Mouse (Mus musculus) liver, postnatal 0 days (tissue): ENCODE results near the gene Pde4dip.

ENCODE experiments used
- CTCF ChIP-seq: sonication (generic); IDR thresholded peaks from 2 replicates; pipeline ENCODE4 v1.5.1; 2016; ENCODE audit warnings: antibody characterized with exemption, low read depth
- EP300 ChIP-seq: IDR thresholded peaks from 2 replicates; pipeline ENCODE4 v1.6.1; 2016; ENCODE audit warnings: antibody characterized with exemption, low read depth, mild to moderate bottlenecking

DNA sequence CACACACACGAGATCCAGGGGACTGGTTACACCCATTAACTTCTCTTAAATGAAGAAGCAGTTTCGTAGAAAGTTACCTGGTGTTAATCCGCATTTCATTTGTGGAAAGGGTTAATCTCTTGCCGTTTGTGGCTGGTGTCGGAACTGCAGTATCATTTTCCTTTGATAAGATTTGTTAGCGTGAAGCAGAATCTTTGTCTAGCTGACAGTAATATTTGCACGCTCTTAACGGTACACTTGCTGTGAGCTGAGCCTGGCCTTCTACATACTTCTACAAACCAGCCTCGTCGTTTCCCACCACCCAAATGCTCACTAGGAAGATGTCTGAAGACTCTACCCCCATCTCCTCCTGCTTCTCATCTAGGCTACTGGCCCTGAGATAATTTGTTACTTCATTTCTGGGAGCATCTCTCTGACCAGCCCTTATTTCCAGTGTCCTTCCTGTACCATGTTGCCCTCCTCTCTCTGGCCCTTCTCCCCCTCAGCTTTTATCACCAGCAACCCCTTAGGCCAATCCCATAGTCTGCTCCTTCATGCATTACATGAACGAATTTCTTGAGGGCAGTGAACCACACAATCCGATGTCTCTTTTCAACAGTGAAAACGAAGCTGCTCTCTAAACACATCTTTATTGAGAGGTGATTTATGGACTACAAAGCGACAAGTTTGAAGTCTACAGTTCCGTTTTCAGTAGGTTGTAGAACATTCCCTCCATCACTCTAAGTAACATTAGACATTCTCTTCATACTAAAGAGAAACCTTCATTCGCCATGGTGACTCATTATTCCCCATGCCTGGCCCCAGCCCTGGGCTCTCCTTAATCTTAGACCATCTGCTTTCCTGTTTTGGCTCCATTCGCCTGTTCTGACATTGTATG lies 48.8 kb upstream of the Pde4dip start:
- TF ChIP-seq CTCF, result no peak
- no peak for TF ChIP-seq EP300
